Mouse (Mus musculus): ENCODE measurements around the gene Zcchc7. TPM values are rescaled to one million over a fixed set of nuclear protein-coding genes. Genes with fewer than 3 reads are reported as not detected.
A peak's percentile ranks its signal among the peaks of the same experiment; 100 is the strongest.
"Not testable (repeated sequence)": the region's sequence is repeated elsewhere in the genome, so short reads cannot be mapped to it uniquely, and the experiment has no call there.

The Zcchc7 gene
- polyA plus RNA-seq, 1 experiment from 2014 or later: 35.3 TPM

GRCm38 (mm10) chr4:44713554-44714051 lies 42.1 kb upstream of the Zcchc7 start:
- ATAC-seq (ENCODE audit: low FRiP score, low read depth): no peak
- peaks cover 12% of the 10 kb centered on the region; the same call in 1 of the 2 replicates for H3K4me1 ChIP-seq (replicated peaks)
- H3K4me3 ChIP-seq: no peak overlapping the region
- H3K36me3 ChIP-seq: no peaks in the 10 kb centered on the region
- H3K9me3 ChIP-seq: no peaks in the 10 kb centered on the region
- H3K4me2 ChIP-seq: peak overlapping the region; percentile 36; the same call in 1 of the 2 replicates
- H3K27ac ChIP-seq (replicated peaks): no peak overlapping the region
- under 1% methylated on average over 19 of the region's 19 CpGs for WGBS
- H3K27me3 ChIP-seq: peaks cover 73% of the 10 kb centered on the region
- no peak overlapping the region for H3K9ac ChIP-seq

- Histone ChIP-seq H3K4me3 (no peak overlapping the region), H3K9me3 (no peaks in the 10 kb centered on the region), H3K4me1 (replicated peaks) (peaks cover 12% of the 10 kb centered on the region; the same call in 1 of the 2 replicates), H3K27me3 (peaks cover 70% of the 10 kb centered on the region), H3K9ac (no peak overlapping the region), H3K27ac (replicated peaks) (no peak overlapping the region), H3K36me3 (no peaks in the 10 kb centered on the region), H3K4me2 (no peak overlapping the region)
- ATAC-seq (ENCODE audit: low FRiP score, low read depth): no peak
- WGBS: under 1% methylated on average over 27 of the region's 27 CpGs
These were observed 41.5 kb upstream of the Zcchc7 start for GRCm38 (mm10) chr4:44714111-44714621.

- H3K9ac ChIP-seq: no peak overlapping the region
- no peak for ATAC-seq (ENCODE audit: low FRiP score, low read depth)
- peaks cover 67% of the 10 kb centered on the region for H3K27me3 ChIP-seq
- WGBS: 22% methylated on average over 3 of the region's 3 CpGs
- H3K27ac ChIP-seq (replicated peaks): no peak overlapping the region
- no peaks in the 10 kb centered on the region for H3K36me3 ChIP-seq
- H3K4me3 ChIP-seq: no peak overlapping the region
- H3K4me2 ChIP-seq: no peak overlapping the region
- H3K9me3 ChIP-seq: no peaks in the 10 kb centered on the region
- peaks cover 12% of the 10 kb centered on the region; the same call in 1 of the 2 replicates for H3K4me1 ChIP-seq (replicated peaks)
These were observed 40.0 kb upstream of the Zcchc7 start for GRCm38 (mm10) chr4:44715621-44716160.

- no peaks in the 10 kb centered on the region for H3K9me3 ChIP-seq
- H3K27ac ChIP-seq (replicated peaks): no peak overlapping the region
- WGBS: 4% methylated on average over 10 of the region's 10 CpGs
- no peak overlapping the region for H3K4me2 ChIP-seq
- H3K4me3 ChIP-seq: no peak overlapping the region
- peaks cover 60% of the 10 kb centered on the region for H3K27me3 ChIP-seq
- H3K9ac ChIP-seq: no peak overlapping the region
- peaks cover 12% of the 10 kb centered on the region; the same call in 1 of the 2 replicates for H3K4me1 ChIP-seq (replicated peaks)
- H3K36me3 ChIP-seq: no peaks in the 10 kb centered on the region
- no peak for ATAC-seq (ENCODE audit: low FRiP score, low read depth)
These were observed 39.3 kb upstream of the Zcchc7 start for GRCm38 (mm10) chr4:44716391-44716790.

GRCm38 (mm10) chr4:44717676-44718075 lies 38.0 kb upstream of the Zcchc7 start:
- Histone ChIP-seq H3K9ac (no peak overlapping the region), H3K4me1 (replicated peaks) (peaks cover 8% of the 10 kb centered on the region; the same call in 1 of the 2 replicates), H3K27ac (replicated peaks) (no peak overlapping the region), H3K9me3 (no peaks in the 10 kb centered on the region), H3K36me3 (no peaks in the 10 kb centered on the region), H3K4me2 (no peak overlapping the region), H3K4me3 (no peak overlapping the region), H3K27me3 (peaks cover 53% of the 10 kb centered on the region)
- ATAC-seq (ENCODE audit: low FRiP score, low read depth): no peak
- WGBS: 88% methylated on average over 3 of the region's 3 CpGs

- H3K4me2 ChIP-seq: no peak overlapping the region
- H3K4me1 ChIP-seq (replicated peaks): no peaks in the 10 kb centered on the region
- H3K27ac ChIP-seq (replicated peaks): no peak overlapping the region
- peaks cover 41% of the 10 kb centered on the region for H3K27me3 ChIP-seq
- H3K9me3 ChIP-seq: no peaks in the 10 kb centered on the region
- H3K9ac ChIP-seq: no peak overlapping the region
- no peaks in the 10 kb centered on the region for H3K36me3 ChIP-seq
- no peak overlapping the region for H3K4me3 ChIP-seq
- ATAC-seq (ENCODE audit: low FRiP score, low read depth): no peak
- 91% methylated on average over 8 of the region's 8 CpGs for WGBS
These were observed 35.6 kb upstream of the Zcchc7 start for GRCm38 (mm10) chr4:44720046-44720445.

GRCm38 (mm10) chr4:44721237-44721636 lies 34.4 kb upstream of the Zcchc7 start:
- H3K4me1 ChIP-seq (replicated peaks): no peaks in the 10 kb centered on the region
- no peaks in the 10 kb centered on the region for H3K36me3 ChIP-seq
- H3K9me3 ChIP-seq: no peaks in the 10 kb centered on the region
- no peak for ATAC-seq (ENCODE audit: low FRiP score, low read depth)
- no peak overlapping the region for H3K4me2 ChIP-seq
- H3K9ac ChIP-seq: no peak overlapping the region
- H3K4me3 ChIP-seq: no peak overlapping the region
- no peak overlapping the region for H3K27ac ChIP-seq (replicated peaks)
- WGBS: 86% methylated on average over 4 of the region's 4 CpGs
- peaks cover 35% of the 10 kb centered on the region for H3K27me3 ChIP-seq

- H3K9me3 ChIP-seq: peaks cover 10% of the 10 kb centered on the region; the same call in 1 of the 2 replicates
- no peaks in the 10 kb centered on the region for H3K4me1 ChIP-seq (replicated peaks)
- H3K9ac ChIP-seq: no peak overlapping the region
- H3K36me3 ChIP-seq: no peaks in the 10 kb centered on the region
- no peak overlapping the region for H3K4me3 ChIP-seq
- H3K27ac ChIP-seq (replicated peaks): no peak overlapping the region
- H3K4me2 ChIP-seq: no peak overlapping the region
- no peak for ATAC-seq (ENCODE audit: low FRiP score, low read depth)
- WGBS: 74% methylated on average over 1 of the region's 1 CpGs
- H3K27me3 ChIP-seq: no peaks in the 10 kb centered on the region
These were observed 15.2 kb upstream of the Zcchc7 start for GRCm38 (mm10) chr4:44740471-44740870.

GRCm38 (mm10) chr4:44756134-44756951 lies 666 bp downstream of the Zcchc7 start:
- peak overlapping the region; percentile 83 for H3K4me2 ChIP-seq
- H3K4me1 ChIP-seq (replicated peaks): peaks cover 20% of the 10 kb centered on the region
- H3K9ac ChIP-seq: peak overlapping the region; percentile 86
- H3K36me3 ChIP-seq: no peaks in the 10 kb centered on the region
- ATAC-seq (ENCODE audit: low FRiP score, low read depth): peak; percentile 98
- no peaks in the 10 kb centered on the region for H3K27me3 ChIP-seq
- H3K4me3 ChIP-seq: peak overlapping the region; percentile 96
- under 1% methylated on average over 60 of the region's 60 CpGs for WGBS
- peak overlapping the region; percentile 94 for H3K27ac ChIP-seq (replicated peaks)
- H3K9me3 ChIP-seq: no peaks in the 10 kb centered on the region

GRCm38 (mm10) chr4:44757131-44757530 lies 1.5 kb downstream of the Zcchc7 start:
- Histone ChIP-seq H3K4me1 (replicated peaks) (peaks cover 20% of the 10 kb centered on the region), H3K9ac (peak overlapping the region; percentile 86), H3K27ac (replicated peaks) (peak overlapping the region; percentile 94), H3K4me2 (peak overlapping the region; percentile 83), H3K4me3 (peak overlapping the region; percentile 96)
- not testable (repeated sequence) for H3K27me3 ChIP-seq; H3K9me3 ChIP-seq; H3K36me3 ChIP-seq; ATAC-seq (ENCODE audit: low FRiP score, low read depth)
- WGBS: 8% methylated on average over 10 of the region's 10 CpGs

- Histone ChIP-seq H3K27me3 (no peaks in the 10 kb centered on the region), H3K36me3 (peaks cover 5% of the 10 kb centered on the region; the same call in 1 of the 2 replicates), H3K4me2 (no peak overlapping the region)
These were observed 19.2 kb downstream of the Zcchc7 start for GRCm38 (mm10) chr4:44774890-44775289.

GRCm38 (mm10) chr4:44776651-44777050 lies 21.0 kb downstream of the Zcchc7 start:
- Histone ChIP-seq H3K9me3 (no peaks in the 10 kb centered on the region), H3K9ac (no peak overlapping the region), H3K27me3 (no peaks in the 10 kb centered on the region), H3K27ac (replicated peaks) (no peak overlapping the region), H3K36me3 (no peaks in the 10 kb centered on the region), H3K4me3 (no peak overlapping the region), H3K4me1 (replicated peaks) (0 out of 2 replicates have a peak, but pooled peaks cover 3% of the 10 kb centered on the region), H3K4me2 (no peak overlapping the region)
- 48% methylated on average over 2 of the region's 2 CpGs for WGBS
- no peak for ATAC-seq (ENCODE audit: low FRiP score, low read depth)

More at GRCm38 (mm10) chr4:44774890-44775289, 19.2 kb downstream of the Zcchc7 start:
- H3K27ac ChIP-seq (replicated peaks): no peak overlapping the region
- H3K4me1 ChIP-seq (replicated peaks): 0 out of 2 replicates have a peak, but pooled peaks cover 3% of the 10 kb centered on the region
- H3K9me3 ChIP-seq: no peaks in the 10 kb centered on the region
- H3K9ac ChIP-seq: no peak overlapping the region
- H3K4me3 ChIP-seq: no peak overlapping the region
- no peak for ATAC-seq (ENCODE audit: low FRiP score, low read depth)
- WGBS: 67% methylated on average over 3 of the region's 3 CpGs

All from hindbrain, embryonic 15.5 days (tissue).